Mouse (Mus musculus) adrenal gland, postnatal 36 days (tissue): ENCODE data around the gene Scn4b. TPM values are rescaled to one million over a fixed set of nuclear protein-coding genes. Genes with fewer than 3 reads are reported as not detected.
A peak's percentile ranks its signal among the peaks of the same experiment; 100 is the strongest.

Experiments
- DNase-seq, 2 experiments: peaks; one replicate each; pipeline ENCODE4 v3.0.0; 2021; ENCODE audit warnings: mixed read lengths in 1 of 2
- total RNA-seq, 2 experiments: library from RNA; stranded (reverse); gene quantifications; 2 replicates each; pipeline ENCODE4 v1.2.3; 2021

Scn4b gene
- total RNA-seq, 2 experiments from 2014 or later: 0.60 to 0.66 TPM

GRCm38 (mm10) chr9:45189661-45190174 is 51.5 kb downstream of the Scn4b start:
- DNase-seq: no peak

- DNase-seq: no peak
These were observed 57.3 kb downstream of the Scn4b start for GRCm38 (mm10) chr9:45195468-45195867.

GRCm38 (mm10) chr9:45196125-45196830 is 58.1 kb downstream of the Scn4b start:
- DNase-seq: no peak

GRCm38 (mm10) chr9:45197549-45197948 is 59.4 kb downstream of the Scn4b start:
- DNase-seq: no peak

- DNase-seq: peak; percentile 16 to 41
These were observed 63.2 kb downstream of the Scn4b start for GRCm38 (mm10) chr9:45201319-45201947.

- DNase-seq: no peak
These were observed 64.0 kb downstream of the Scn4b start for GRCm38 (mm10) chr9:45202021-45202798.

Other genes starting within 250 kb of the Scn4b start
- 100 to 1,000 TPM; 605 to 637 TPM for gene Atp5l, start 217.7 kb upstream of the Scn4b start, total RNA-seq
- gene Ube4a, start 172.8 kb upstream of the Scn4b start, total RNA-seq: 100 to 1,000 TPM in 1 of 2 experiments, 10 to 100 TPM in 1; 97.9 to 105 TPM
- under 1 TPM in 1 of 2 experiments, not detected in 1; 0.30 TPM for gene Cd3g, start 158.0 kb upstream of the Scn4b start, total RNA-seq
- 1 to 10 TPM in 1 of 2 experiments, not detected in 1; 1.5 TPM for gene Cd3d, start 156.6 kb upstream of the Scn4b start, total RNA-seq
- gene Cd3e, start 128.8 kb upstream of the Scn4b start, total RNA-seq: under 1 TPM in 1 of 2 experiments, not detected in 1; 0.60 TPM
- 10 to 100 TPM in 1 of 2 experiments, 1 to 10 TPM in 1; 8.3 to 10.4 TPM for gene Mpzl2, start 98.6 kb upstream of the Scn4b start, total RNA-seq
- gene Mpzl3, start 83.2 kb upstream of the Scn4b start, total RNA-seq: 10 to 100 TPM in 1 of 2 experiments, 1 to 10 TPM in 1; 5.3 to 12.2 TPM
- 1 to 10 TPM; 1.9 to 3.1 TPM for gene Jaml, start 59.2 kb upstream of the Scn4b start, total RNA-seq
- 10 to 100 TPM; 10.6 to 15.7 TPM for gene Scn2b, start 20.6 kb upstream of the Scn4b start, total RNA-seq
- under 1 TPM in 1 of 2 experiments, not detected in 1; 0.36 TPM for gene BC049352, start 43.6 kb downstream of the Scn4b start, total RNA-seq
- gene Tmprss4, start 65.7 kb downstream of the Scn4b start, total RNA-seq: not detected
- 1 to 10 TPM; 2.4 to 2.5 TPM for gene Il10ra, start 130.8 kb downstream of the Scn4b start, total RNA-seq
- under 1 TPM; 0.20 to 0.23 TPM for gene Tmprss13, start 180.7 kb downstream of the Scn4b start, total RNA-seq
- gene Fxyd6, start 231.8 kb downstream of the Scn4b start, total RNA-seq: 100 to 1,000 TPM; 222 to 224 TPM